Mouse (Mus musculus) heart, postnatal 0 days (tissue): ENCODE data around the gene Col6a2.

Source experiments
- CTCF ChIP-seq: IDR thresholded peaks from 2 replicates; pipeline ENCODE4 v1.5.1; 2016; ENCODE audit warnings: antibody characterized with exemption, control low read depth, low read depth
- EP300 ChIP-seq: IDR thresholded peaks from 2 replicates; pipeline ENCODE4 v1.6.1; 2016; ENCODE audit warnings: antibody characterized with exemption, low read depth

- no peak for TF ChIP-seq CTCF
- TF ChIP-seq EP300 = peak; percentile 96
Measured at GRCm38 (mm10) chr10:76586190-76586589, 37.2 kb downstream of the Col6a2 start.
